Comparison of ENCODE assay signal across 8 mouse cellular contexts in the genomic region with DNA sequence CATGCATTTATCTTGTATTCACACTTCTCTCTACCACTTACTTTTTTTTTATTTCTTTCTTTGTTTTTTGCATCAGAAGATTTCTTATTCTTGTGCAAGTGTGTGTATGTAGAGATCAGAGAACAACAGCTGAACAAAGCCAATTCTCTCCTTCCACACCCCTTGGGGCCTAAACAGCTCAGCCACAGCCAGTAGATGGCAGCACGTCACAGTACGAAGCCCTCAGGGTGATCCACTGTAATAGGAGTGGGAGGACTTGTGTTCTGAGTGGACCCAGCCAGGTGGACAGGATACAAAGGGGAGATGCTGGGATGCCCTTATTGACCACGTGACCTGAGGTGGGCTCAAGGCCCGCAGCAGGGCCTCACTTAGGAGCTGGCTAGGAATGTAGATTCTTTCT. TPM values are rescaled to one million over a fixed set of nuclear protein-coding genes. Genes with fewer than 3 reads are reported as not detected.
DNase-seq lines count a peak whose midpoint lies in the region; ATAC-seq and TF ChIP-seq lines count a peak whose summit lies in the region.

No protein-coding gene starts in this region.

- ATAC-seq in cerebellum, adult (ENCODE audit: insufficient number of reproducible peaks, low FRiP score, low TSS enrichment), result no peak; the same call in 1 of the 2 replicates
- ATAC-seq in hindbrain, postnatal 0 days, result peak; percentile 87
- ATAC-seq in megakaryocyte progenitor cell, adult 5-6 weeks (replicated peaks; ENCODE audit: poor library complexity), result peak; percentile 90

- H3K36me3 ChIP-seq in hindbrain, postnatal 0 days (ENCODE audit: insufficient read depth, low read length), result no peaks in the 10 kb centered on the region

- no peaks in the 10 kb centered on the region for H3K9me3 ChIP-seq in hindbrain, postnatal 0 days (ENCODE audit: low read length)

- H3K4me1 ChIP-seq in hindbrain, postnatal 0 days (ENCODE audit: insufficient read depth, low read length), result no peaks in the 10 kb centered on the region

- no peak overlapping the region for H3K9ac ChIP-seq in hindbrain, postnatal 0 days (replicated peaks; ENCODE audit: low read length)

- DNase-seq in cerebellum, adult 11 months, result peak; percentile 52
- DNase-seq in cerebellum, postnatal 4 days (ENCODE audit: low spot score in 2 of 2), result peak; percentile 51 to 70
- peak; percentile 77 for DNase-seq in gastrocnemius, postnatal 10 days
- DNase-seq in hindbrain, postnatal 0 days (ENCODE audit: low spot score), result peak; percentile 82
- DNase-seq in left cerebral cortex, adult 18-20 months (ENCODE audit: low spot score in 2 of 2), result peak; percentile 61 to 78
- peak; percentile 65 for DNase-seq in spleen, adult 12 weeks (ENCODE audit: low spot score)

- WGBS in hindbrain, postnatal 0 days, result 8% methylated on average over 4 of the region's 4 CpGs

- TF ChIP-seq CTCF in hindbrain, postnatal 0 days (IDR thresholded peaks at IDR 0.05; ENCODE audit: low read depth), result peak; percentile 84

- H3K4me3 ChIP-seq in hindbrain, postnatal 0 days (ENCODE audit: low read length), result no peak overlapping the region

- no peaks in the 10 kb centered on the region for H3K27me3 ChIP-seq in hindbrain, postnatal 0 days (ENCODE audit: insufficient read depth, low read length)

- H3K4me2 ChIP-seq in hindbrain, postnatal 0 days (ENCODE audit: low read depth, low read length), result no peak overlapping the region

- H3K27ac ChIP-seq in hindbrain, postnatal 0 days, result no peak overlapping the region

RNA-seq across cellular contexts. Expression of a gene that starts 5.3 kb away (rescaled TPM):
- total RNA-seq in gastrocnemius, postnatal 10 days (2021), result under 1 TPM; 0.75 to 0.95 TPM
- total RNA-seq in hindbrain, postnatal 0 days (2014; rRNA removed), result 0.04 and 0.58 TPM in 2 replicates
- polyA plus RNA-seq in hindbrain, postnatal 0 days (2015; fragmentation: Nextera tagmentation; extraction: Ambion mirVana), result 0.04 and 0.06 TPM in 2 replicates
- not detected for total RNA-seq in left cerebral cortex, adult 18-20 months (2021)
- 6.5 and 7.0 TPM in 2 replicates for total RNA-seq in megakaryocyte progenitor cell, adult 5-6 weeks (2015)
- 5.2 and 6.7 TPM in 2 replicates for total RNA-seq in megakaryocyte progenitor cell, adult 5-6 weeks (2017)

RNA-seq across cellular contexts. Expression of a gene that starts 16.2 kb away (rescaled TPM):
- 10 to 100 TPM; 59.0 to 71.8 TPM for total RNA-seq in gastrocnemius, postnatal 10 days (2021)
- total RNA-seq in hindbrain, postnatal 0 days (2014; rRNA removed), result 54.9 and 55.0 TPM in 2 replicates
- 81.7 and 90.4 TPM in 2 replicates for polyA plus RNA-seq in hindbrain, postnatal 0 days (2015; fragmentation: Nextera tagmentation; extraction: Ambion mirVana)
- 10 to 100 TPM; 39.6 to 52.7 TPM for total RNA-seq in left cerebral cortex, adult 18-20 months (2021)
- total RNA-seq in megakaryocyte progenitor cell, adult 5-6 weeks (2015), result 151 TPM in 2 replicates
- total RNA-seq in megakaryocyte progenitor cell, adult 5-6 weeks (2017), result 131 and 154 TPM in 2 replicates

RNA-seq across cellular contexts. Expression of a gene that starts 30.7 kb away (rescaled TPM):
- 10 to 100 TPM; 36.1 to 41.4 TPM for total RNA-seq in gastrocnemius, postnatal 10 days (2021)
- total RNA-seq in hindbrain, postnatal 0 days (2014; rRNA removed), result 42.5 and 43.6 TPM in 2 replicates
- polyA plus RNA-seq in hindbrain, postnatal 0 days (2015; fragmentation: Nextera tagmentation; extraction: Ambion mirVana), result 92.8 and 97.3 TPM in 2 replicates
- total RNA-seq in left cerebral cortex, adult 18-20 months (2021), result 10 to 100 TPM; 33.6 to 36.5 TPM
- total RNA-seq in megakaryocyte progenitor cell, adult 5-6 weeks (2015), result 27.9 and 39.3 TPM in 2 replicates
- total RNA-seq in megakaryocyte progenitor cell, adult 5-6 weeks (2017), result 122 and 139 TPM in 2 replicates

RNA-seq across cellular contexts. Expression of a gene that starts 34.3 kb away (rescaled TPM):
- total RNA-seq in gastrocnemius, postnatal 10 days (2021), result 10 to 100 TPM; 47.2 to 59.0 TPM
- 52.8 and 61.0 TPM in 2 replicates for total RNA-seq in hindbrain, postnatal 0 days (2014; rRNA removed)
- polyA plus RNA-seq in hindbrain, postnatal 0 days (2015; fragmentation: Nextera tagmentation; extraction: Ambion mirVana), result 147 and 155 TPM in 2 replicates
- total RNA-seq in left cerebral cortex, adult 18-20 months (2021), result 10 to 100 TPM; 72.3 to 76.1 TPM
- 195 and 208 TPM in 2 replicates for total RNA-seq in megakaryocyte progenitor cell, adult 5-6 weeks (2015)
- total RNA-seq in megakaryocyte progenitor cell, adult 5-6 weeks (2017), result 200 and 240 TPM in 2 replicates

RNA-seq across cellular contexts. Expression of a gene that starts 56.4 kb away (rescaled TPM):
- total RNA-seq in gastrocnemius, postnatal 10 days (2021), result 10 to 100 TPM; 43.7 to 49.2 TPM
- total RNA-seq in hindbrain, postnatal 0 days (2014; rRNA removed), result 27.0 and 38.6 TPM in 2 replicates
- polyA plus RNA-seq in hindbrain, postnatal 0 days (2015; fragmentation: Nextera tagmentation; extraction: Ambion mirVana), result 55.0 and 60.0 TPM in 2 replicates
- total RNA-seq in left cerebral cortex, adult 18-20 months (2021), result 10 to 100 TPM; 36.0 to 36.7 TPM
- 51.4 and 52.1 TPM in 2 replicates for total RNA-seq in megakaryocyte progenitor cell, adult 5-6 weeks (2015)
- 39.7 and 48.1 TPM in 2 replicates for total RNA-seq in megakaryocyte progenitor cell, adult 5-6 weeks (2017)
